Mouse (Mus musculus): ENCODE results near the gene Gm9999.

The Gm9999 gene

GRCm38 (mm10) chr7:47030517-47031193 lies 47.3 kb downstream of the Gm9999 start:
- DNase-seq: no peak

- no peak for DNase-seq
Observed at GRCm38 (mm10) chr7:47031371-47031770, 48.0 kb downstream of the Gm9999 start.

DNA sequence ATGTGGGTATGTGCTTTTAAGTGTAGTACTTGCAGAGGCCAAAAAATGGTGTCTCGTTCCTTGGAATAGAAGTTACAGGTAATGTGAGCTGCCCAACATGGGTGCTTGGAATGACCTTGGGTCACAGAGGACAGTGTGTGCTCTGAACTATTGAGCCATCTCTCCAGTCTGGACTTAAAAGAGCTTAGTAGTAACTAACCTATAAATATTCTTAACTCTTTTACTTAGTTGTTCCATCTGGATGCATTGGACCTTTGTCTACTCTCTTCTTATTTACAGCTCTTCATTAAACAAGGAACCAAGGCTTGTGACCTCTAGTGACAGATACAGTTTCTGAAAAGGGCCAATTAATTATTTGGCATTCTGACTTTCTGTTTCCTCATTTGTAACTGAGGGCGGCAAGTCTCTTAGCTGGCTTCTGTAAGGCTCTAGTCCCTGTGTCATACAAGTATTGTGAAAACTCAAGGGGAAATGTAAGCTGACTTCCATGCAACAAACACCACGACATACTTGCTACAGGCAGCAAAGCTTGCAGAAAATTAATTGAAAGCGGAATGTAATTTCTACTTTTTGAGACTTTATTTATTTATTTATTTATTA lies 51.5 kb downstream of the Gm9999 start:
- no peak for DNase-seq

GRCm38 (mm10) chr7:47035426-47035825 lies 52.0 kb downstream of the Gm9999 start:
- no peak for DNase-seq
